Mouse (Mus musculus) forebrain, embryonic 11.5 days (tissue): ENCODE data around the gene 1700102P08Rik. TPM values are rescaled to one million over a fixed set of nuclear protein-coding genes. Genes with fewer than 3 reads are reported as not detected.

ENCODE experiments used
- ATAC-seq: fragments of 200-750 bp; cut with Nextera tagmentation; replicated peaks from 2 replicates; pipeline ENCODE4 v1.8.0; 2017; ENCODE audit warnings: moderate TSS enrichment; ENCODE audit not compliant: low FRiP score
- DNase-seq: peaks from one replicate; pipeline ENCODE4 v3.0.0-alpha.2; 2017; ENCODE audit warnings: low spot score
- H3K27ac ChIP-seq: fragments of 300-500 bp; sonication (generic); 2 replicates; pipeline ENCODE4 v1.5.1; 2014; ENCODE audit warnings: low read depth, low read length
- H3K27me3 ChIP-seq: fragments of 300-500 bp; sonication (generic); 2 replicates; pipeline ENCODE4 v1.6.1; 2014; ENCODE audit warnings: mild to moderate bottlenecking, low read length, mixed read lengths; ENCODE audit not compliant: control insufficient read depth, insufficient read depth
- H3K36me3 ChIP-seq: fragments of 300-500 bp; sonication (generic); 2 replicates; pipeline ENCODE4 v1.6.1; 2014; ENCODE audit warnings: mild to moderate bottlenecking, low read length, moderate library complexity, mixed read lengths; ENCODE audit not compliant: control insufficient read depth, insufficient read depth
- H3K4me1 ChIP-seq: fragments of 300-500 bp; sonication (generic); replicated peaks from 2 replicates; pipeline ENCODE4 v1.6.1; 2014; ENCODE audit warnings: low read length, mixed read lengths; ENCODE audit not compliant: control insufficient read depth, insufficient read depth
- H3K4me2 ChIP-seq: fragments of 300-500 bp; sonication (generic); 2 replicates; pipeline ENCODE4 v1.6.1; 2014; ENCODE audit warnings: low read depth, mild to moderate bottlenecking, low read length, moderate library complexity, mixed read lengths; ENCODE audit not compliant: severe bottlenecking
- H3K4me3 ChIP-seq: fragments of 300-500 bp; sonication (generic); 2 replicates; pipeline ENCODE4 v1.5.1; 2014; ENCODE audit warnings: low read depth, low read length
- H3K9ac ChIP-seq: fragments of 300-500 bp; sonication (generic); 2 replicates; pipeline ENCODE4 v1.6.1; 2014; ENCODE audit warnings: low read length
- H3K9me3 ChIP-seq: fragments of 300-500 bp; sonication (generic); 2 replicates; pipeline ENCODE4 v1.6.1; 2016; ENCODE audit warnings: low read length, mixed read lengths; ENCODE audit not compliant: control insufficient read depth
- WGBS: fragments of 180-500 bp; shearing (Covaris S2); extraction: QIAGEN DNeasy Blood & Tissue Kit; methylation state at CpG from one replicate; pipeline ENCODE4 v1.1.7; 2014; 5-methylcytosine and 5-hydroxymethylcytosine counted together
- polyA plus RNA-seq: library from polyadenylated mRNA; unstranded; fragments of >200 nt; fragmentation: Nextera tagmentation; extraction: Ambion mirVana; gene quantifications from 2 replicates; pipeline ENCODE4 v1.2.1, GENCODE M21; 2014

The 1700102P08Rik gene
- 0.80 and 1.3 TPM in 2 replicates for polyA plus RNA-seq

DNA sequence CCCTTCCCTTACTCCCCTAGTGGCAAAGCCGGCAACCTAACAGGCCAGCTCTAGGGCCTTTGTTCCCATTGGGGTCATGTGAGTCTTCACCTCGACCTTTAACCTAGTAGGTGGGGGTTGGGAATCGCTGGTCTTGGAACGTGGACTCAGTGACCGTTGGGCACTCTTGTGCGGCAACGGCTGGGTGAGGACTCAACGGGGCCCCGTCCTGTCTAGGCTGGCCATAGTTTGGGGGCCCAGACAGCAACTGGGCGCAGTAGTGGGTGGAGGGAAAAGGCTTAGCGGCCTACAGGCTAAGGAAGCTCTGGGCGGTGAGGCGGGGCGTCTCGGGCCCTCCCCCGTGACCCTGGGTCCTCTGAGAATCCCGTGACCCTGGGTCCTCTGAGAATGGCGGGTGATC lies at the start of gene 1700102P08Rik:
1700102P08Rik (plus strand) TSS at position 130 of the 400 bp plus-strand sequence.
- Histone ChIP-seq H3K4me2 (no peak within 1 kb of the TSS), H3K9me3 (no peaks in the 10 kb centered on the region), H3K27ac (no peak within 1 kb of the TSS), H3K9ac (no peak within 1 kb of the TSS), H3K27me3 (no peaks in the 10 kb centered on the region), H3K4me1 (no peaks in the 10 kb centered on the region), H3K4me3 (no peak within 1 kb of the TSS), H3K36me3 (peaks cover 5% of the 10 kb centered on the region; the same call in 1 of the 2 replicates)
- ATAC-seq, result no peak
- peak; percentile 47 for DNase-seq
- WGBS, result 47% methylated on average over 18 of the region's 18 CpGs

DNA sequence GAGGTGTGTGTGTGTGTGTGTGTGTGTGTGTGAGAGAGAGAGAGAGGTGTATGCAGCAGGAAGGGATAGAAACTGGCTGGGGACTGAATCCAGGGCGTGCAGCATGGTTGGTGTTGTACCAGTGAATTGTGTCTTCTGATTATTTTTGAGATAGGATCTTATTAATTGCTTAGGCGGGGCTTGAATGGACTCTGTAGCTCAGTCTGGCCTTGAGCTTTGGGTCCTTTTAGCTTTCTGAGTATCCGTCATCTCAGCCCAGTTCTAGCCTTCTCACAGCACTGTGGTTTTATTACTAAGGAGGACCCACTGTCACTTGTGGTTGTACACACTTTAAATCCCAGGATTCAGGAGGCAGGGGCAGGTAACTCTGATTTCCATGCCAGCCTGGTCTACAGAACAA lies 49.3 kb upstream of the 1700102P08Rik start:
- Histone ChIP-seq H3K9me3 (no peaks in the 10 kb centered on the region), H3K4me3 (no peak overlapping the region), H3K27ac (no peak overlapping the region), H3K36me3 (peaks cover 4% of the 10 kb centered on the region; the same call in 1 of the 2 replicates), H3K4me2 (no peak overlapping the region), H3K9ac (no peak overlapping the region), H3K27me3 (no peaks in the 10 kb centered on the region), H3K4me1 (peaks cover 14% of the 10 kb centered on the region)
- DNase-seq (no peak), ATAC-seq (no peak)
- 88% methylated on average over 3 of the region's 3 CpGs for WGBS

DNA sequence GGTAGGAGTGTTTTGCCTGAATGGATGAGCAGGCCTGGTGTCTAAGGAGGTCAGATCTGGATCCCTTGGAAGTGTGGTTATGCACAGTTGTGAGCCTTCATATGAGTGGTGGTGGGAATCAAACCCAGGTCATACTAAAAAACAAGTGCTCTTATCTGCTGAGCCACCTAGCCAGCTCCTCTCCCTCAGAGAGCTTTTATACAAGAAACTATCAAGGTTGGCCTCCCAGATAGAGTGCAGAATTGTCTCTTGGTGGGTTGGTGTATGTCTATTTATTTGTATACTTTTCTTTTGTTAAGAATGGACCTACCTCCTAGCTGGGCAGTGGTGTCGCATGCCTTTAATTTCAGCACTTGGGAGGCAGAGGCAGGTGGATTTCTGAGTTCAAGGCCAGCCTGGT lies 48.8 kb upstream of the 1700102P08Rik start:
- ATAC-seq, result no peak
- Histone ChIP-seq H3K9me3 (no peaks in the 10 kb centered on the region), H3K4me2 (no peak overlapping the region), H3K4me3 (no peak overlapping the region), H3K4me1 (peaks cover 19% of the 10 kb centered on the region), H3K9ac (no peak overlapping the region), H3K27ac (no peak overlapping the region), H3K36me3 (peaks cover 4% of the 10 kb centered on the region; the same call in 1 of the 2 replicates), H3K27me3 (no peaks in the 10 kb centered on the region)
- WGBS, result 89% methylated on average over 1 of the region's 1 CpGs
- DNase-seq, result no peak

GRCm38 (mm10) chr9:108344471-108344870 lies 48.1 kb upstream of the 1700102P08Rik start:
- no peak for ATAC-seq
- Histone ChIP-seq H3K27ac (no peak overlapping the region), H3K4me3 (no peak overlapping the region), H3K9me3 (no peaks in the 10 kb centered on the region), H3K36me3 (peaks cover 4% of the 10 kb centered on the region; the same call in 1 of the 2 replicates), H3K27me3 (no peaks in the 10 kb centered on the region), H3K9ac (no peak overlapping the region), H3K4me1 (peaks cover 18% of the 10 kb centered on the region), H3K4me2 (no peak overlapping the region)
- WGBS, result 89% methylated on average over 4 of the region's 4 CpGs
- DNase-seq, result no peak

DNA sequence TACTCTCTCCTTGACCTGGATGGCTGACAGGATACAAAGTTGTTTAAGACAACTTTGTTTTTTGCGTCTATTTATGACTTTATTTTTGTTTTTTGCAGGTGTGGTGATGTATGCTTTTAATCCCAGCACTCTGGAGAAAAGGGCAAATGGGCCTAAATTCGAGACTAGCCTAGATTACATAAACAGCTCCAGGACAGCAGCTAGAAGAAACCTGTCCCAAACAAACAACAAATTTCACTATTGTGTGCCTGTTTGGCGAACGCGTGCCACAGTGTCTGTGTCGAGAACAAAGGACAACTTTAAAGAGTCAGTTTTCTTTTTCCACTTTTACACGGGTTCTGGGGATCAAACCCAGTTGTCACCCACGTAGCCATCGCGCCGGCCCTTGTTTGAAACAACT lies 45.6 kb upstream of the 1700102P08Rik start:
- H3K4me3 ChIP-seq, result peak overlapping the region; percentile 60
- 9% methylated on average over 11 of the region's 11 CpGs for WGBS
- peaks cover 10% of the 10 kb centered on the region for H3K36me3 ChIP-seq
- peaks cover 9% of the 10 kb centered on the region for H3K4me1 ChIP-seq
- H3K27me3 ChIP-seq, result no peaks in the 10 kb centered on the region
- peak overlapping the region; percentile 94 for H3K27ac ChIP-seq
- ATAC-seq (no peak), DNase-seq (no peak)
- H3K9ac ChIP-seq, result peak overlapping the region; percentile 90
- no peaks in the 10 kb centered on the region for H3K9me3 ChIP-seq
- H3K4me2 ChIP-seq, result peak overlapping the region; percentile 77

- peaks cover 10% of the 10 kb centered on the region for H3K36me3 ChIP-seq
- DNase-seq (peak; percentile 96), ATAC-seq (peak; percentile 95)
- peak within 1 kb of the TSS; percentile 77 for H3K4me2 ChIP-seq
- H3K27me3 ChIP-seq, result no peaks in the 10 kb centered on the region
- H3K4me3 ChIP-seq, result peak within 1 kb of the TSS; percentile 60
- peak within 1 kb of the TSS; percentile 90 for H3K9ac ChIP-seq
- WGBS, result under 1% methylated on average over 74 of the region's 75 CpGs
- H3K9me3 ChIP-seq, result no peaks in the 10 kb centered on the region
- peak within 1 kb of the TSS; percentile 94 for H3K27ac ChIP-seq
- H3K4me1 ChIP-seq, result peaks cover 9% of the 10 kb centered on the region
These were observed 44.9 kb upstream of the 1700102P08Rik start, which contains the start of gene Usp4 for GRCm38 (mm10) chr9:108347540-108348289. Gene Usp4, plus strand, starts transcription at chr9:108347853.

- DNase-seq, result no peak
- H3K9me3 ChIP-seq, result no peaks in the 10 kb centered on the region
- WGBS, result 9% methylated on average over 14 of the region's 14 CpGs
- peak overlapping the region; percentile 94; the same call in 1 of the 2 replicates for H3K27ac ChIP-seq
- no peaks in the 10 kb centered on the region for H3K27me3 ChIP-seq
- H3K4me1 ChIP-seq, result peaks cover 9% of the 10 kb centered on the region
- peak overlapping the region; percentile 90 for H3K9ac ChIP-seq
- H3K4me2 ChIP-seq, result peak overlapping the region; percentile 77
- H3K4me3 ChIP-seq, result peak overlapping the region; percentile 60
- H3K36me3 ChIP-seq, result peaks cover 10% of the 10 kb centered on the region
- ATAC-seq, result no peak
These were observed 44.3 kb upstream of the 1700102P08Rik start for GRCm38 (mm10) chr9:108348290-108348680.

- WGBS, result 90% methylated on average over 4 of the region's 4 CpGs
- peaks cover 9% of the 10 kb centered on the region for H3K4me1 ChIP-seq
- H3K9ac ChIP-seq, result no peak overlapping the region
- no peak overlapping the region for H3K4me3 ChIP-seq
- H3K27ac ChIP-seq, result no peak overlapping the region
- DNase-seq, result no peak
- no peaks in the 10 kb centered on the region for H3K9me3 ChIP-seq
- no peak overlapping the region for H3K4me2 ChIP-seq
- no peaks in the 10 kb centered on the region for H3K27me3 ChIP-seq
- no peak for ATAC-seq
- H3K36me3 ChIP-seq, result peaks cover 12% of the 10 kb centered on the region
These were observed 42.9 kb upstream of the 1700102P08Rik start for GRCm38 (mm10) chr9:108349727-108350126.
